Mouse (Mus musculus): Measurements from ENCODE around the gene Dmc1. TPM values are rescaled to one million over a fixed set of nuclear protein-coding genes. Genes with fewer than 3 reads are reported as not detected.

Gene Dmc1
- total and polyA plus RNA-seq, 3 experiments = not detected

GRCm38 (mm10) chr15:79519400-79520220 is 85.3 kb downstream of the Dmc1 start:
- peaks cover 8 to 11% of the 10 kb centered on the region in 2 experiments for H3K4me1 ChIP-seq (ENCODE audit: control insufficient read depth in 1 of 2, insufficient read depth in 2 of 2)
- H3K36me3 ChIP-seq (replicated peaks in 1 of 2; ENCODE audit: control insufficient read depth in 1 of 2, insufficient read depth in 1 of 2, low read length in 1 of 2) = peaks cover 0 to 4% of the 10 kb centered on the region in 2 experiments
- peak; percentile 45 for DNase-seq (ENCODE audit: extremely low read depth)
- H3K27ac ChIP-seq (ENCODE audit: insufficient read depth, low read depth) = no peak overlapping the region
- TF ChIP-seq CHD1 (IDR thresholded peaks at IDR 0.05; ENCODE audit: low read depth, low read length) (no peak), ZNF384 (IDR thresholded peaks at IDR 0.05; ENCODE audit: low read depth, low read length) (peak; percentile 93), TCF12 (IDR thresholded peaks at IDR 0.05; ENCODE audit: low read depth, low read length) (no peak), RAD21 (IDR thresholded peaks at IDR 0.05; ENCODE audit: low read depth, low read length) (no peak), E2F4 (IDR thresholded peaks at IDR 0.05; ENCODE audit: insufficient replicate concordance, low read depth, low read length) (no peak), EP300 (IDR thresholded peaks at IDR 0.05; ENCODE audit: low read length) (no peak), JUND (conservative IDR thresholded peaks at IDR 0.05; ENCODE audit: low read depth, low read length) (no peak), ELF1 (IDR thresholded peaks at IDR 0.05; ENCODE audit: low read depth, low read length) (peak; percentile 59; the same call in 1 of the 2 replicates), GABPA (IDR thresholded peaks at IDR 0.05; ENCODE audit: insufficient replicate concordance, low read depth, low read length) (no peak), MXI1 (IDR thresholded peaks at IDR 0.05; ENCODE audit: low read depth, low read length) (no peak), HCFC1 (IDR thresholded peaks at IDR 0.05; ENCODE audit: low read depth, low read length) (no peak), ZC3H11A (IDR thresholded peaks at IDR 0.05; ENCODE audit: low read depth, low read length) (no peak), MYC (IDR thresholded peaks at IDR 0.05; ENCODE audit: low read depth, low read length) (no peak), MEF2A (IDR thresholded peaks at IDR 0.05; ENCODE audit: borderline replicate concordance, low read depth, low read length) (no peak), MAX (IDR thresholded peaks at IDR 0.05; ENCODE audit: low read length) (no peak), ETS1 (conservative IDR thresholded peaks at IDR 0.05; ENCODE audit: low read depth, low read length) (no peak), POLR2AphosphoS2 (IDR thresholded peaks at IDR 0.05; ENCODE audit: low read depth, low read length) (no peak), CHD2 (IDR thresholded peaks at IDR 0.05; ENCODE audit: low read length) (no peak), NRF1 (IDR thresholded peaks at IDR 0.05; ENCODE audit: low read depth, low read length) (no peak), JUN (IDR thresholded peaks at IDR 0.05; ENCODE audit: insufficient read depth, low read depth, low read length) (no peak), USF2 (conservative IDR thresholded peaks at IDR 0.05; ENCODE audit: low read depth, low read length) (no peak), RCOR1 (conservative IDR thresholded peaks at IDR 0.05; ENCODE audit: low read depth, low read length) (no peak), TBP (conservative IDR thresholded peaks at IDR 0.05; ENCODE audit: low read depth, low read length) (0 out of 2 replicates have a peak, but pooled peaks have one; percentile 44), MAFK (IDR thresholded peaks at IDR 0.05; ENCODE audit: insufficient replicate concordance, low read length) (no peak), IRF4 (IDR thresholded peaks at IDR 0.05; ENCODE audit: low read depth, low read length) (no peak), BHLHE40 (IDR thresholded peaks at IDR 0.05; ENCODE audit: low read depth, low read length) (no peak), POLR2A (IDR thresholded peaks at IDR 0.05; ENCODE audit: low read depth, low read length) (peak; percentile 74), CTCF (conservative IDR thresholded peaks at IDR 0.05 in 1 of 2, IDR thresholded peaks at IDR 0.05 in 1 of 2; ENCODE audit: low read depth in 2 of 2, low read length in 2 of 2) (no peak), ZMIZ1 (IDR thresholded peaks at IDR 0.05; ENCODE audit: low read depth, low read length) (no peak), NELFE (IDR thresholded peaks at IDR 0.05; ENCODE audit: low read depth, low read length) (peak; percentile 57; the same call in 1 of the 2 replicates), MAZ (IDR thresholded peaks at IDR 0.05; ENCODE audit: low read depth, low read length) (no peak), PAX5 (IDR thresholded peaks at IDR 0.05; ENCODE audit: low read length) (no peak), UBTF (IDR thresholded peaks at IDR 0.05; ENCODE audit: low read depth, low read length) (no peak)
- peaks cover 39% of the 10 kb centered on the region for H3K27me3 ChIP-seq (replicated peaks)
- dilution Hi-C loops (cut with MboI; ENCODE audit: extremely low pct_ligation_motif_present, extremely low pct_unique_long_range_greater_than_20kb, low sequenced_read_pairs) = no loop called here
- no peak overlapping the region for H3K9ac ChIP-seq (ENCODE audit: insufficient read depth, low read depth)
- in situ Hi-C loops (cut with MboI; ENCODE audit: low pct_ligation_motif_present, low pct_unique_long_range_greater_than_20kb, low sequenced_read_pairs) = no loop called here
- H3K4me3 ChIP-seq (replicated peaks in 1 of 3; ENCODE audit: low read depth in 2 of 3, low read length in 2 of 3, poor library complexity in 1 of 3) = no peak overlapping the region
- H3K9me3 ChIP-seq (replicated peaks; ENCODE audit: low read length) = peaks cover under 1% of the 10 kb centered on the region
- no peaks in the 10 kb centered on the region for H3K79me2 ChIP-seq (replicated peaks; ENCODE audit: control insufficient read depth, extremely low read depth, insufficient read depth, poor library complexity, severe bottlenecking)
- peak overlapping the region; percentile 23; the same call in 1 of the 2 replicates for H3K4me2 ChIP-seq (ENCODE audit: insufficient read depth, low read depth, poor library complexity, severe bottlenecking)
